Mouse (Mus musculus) hindbrain, embryonic 13.5 days (tissue): ENCODE results near the gene Cmc1. TPM values are rescaled to one million over a fixed set of nuclear protein-coding genes. Genes with fewer than 3 reads are reported as not detected.

Experiments used
- ATAC-seq: fragments of 200-750 bp; cut with Nextera tagmentation; 2 replicates; pipeline ENCODE4 v1.8.0; 2017; ENCODE audit warnings: moderate TSS enrichment; ENCODE audit not compliant: low FRiP score
- H3K27ac ChIP-seq: fragments of 300-500 bp; sonication (generic); 2 replicates; pipeline ENCODE4 v1.5.1; 2015; ENCODE audit warnings: inconsistent platforms, mild to moderate bottlenecking, moderate library complexity
- H3K27me3 ChIP-seq: fragments of 300-500 bp; sonication (generic); 2 replicates; pipeline ENCODE4 v1.6.1; 2015; ENCODE audit warnings: mild to moderate bottlenecking, inconsistent platforms
- H3K36me3 ChIP-seq: fragments of 300-500 bp; sonication (generic); 2 replicates; pipeline ENCODE4 v1.6.1; 2015; ENCODE audit warnings: mild to moderate bottlenecking, inconsistent platforms
- H3K4me1 ChIP-seq: fragments of 300-500 bp; sonication (generic); replicated peaks from 2 replicates; pipeline ENCODE4 v1.6.1; 2015; ENCODE audit warnings: inconsistent platforms
- H3K4me2 ChIP-seq: fragments of 300-500 bp; sonication (generic); 2 replicates; pipeline ENCODE4 v1.6.1; 2015; ENCODE audit warnings: inconsistent platforms, mild to moderate bottlenecking, moderate library complexity
- H3K4me3 ChIP-seq: fragments of 300-500 bp; sonication (generic); 2 replicates; pipeline ENCODE4 v1.5.1; 2015; ENCODE audit warnings: mild to moderate bottlenecking, inconsistent platforms
- H3K9ac ChIP-seq: fragments of 300-500 bp; sonication (generic); 2 replicates; pipeline ENCODE4 v1.6.1; 2015; ENCODE audit warnings: mild to moderate bottlenecking, inconsistent platforms
- H3K9me3 ChIP-seq: fragments of 300-500 bp; sonication (generic); 2 replicates; pipeline ENCODE4 v1.6.1; 2016; ENCODE audit warnings: inconsistent platforms
- WGBS: fragments of 180-500 bp; shearing (Covaris S2); methylation state at CpG from one replicate; pipeline ENCODE4 v1.1.7; 2015; 5-methylcytosine and 5-hydroxymethylcytosine counted together
- polyA plus RNA-seq: library from polyadenylated mRNA; unstranded; fragments of >200 nt; fragmentation: Nextera tagmentation; extraction: Ambion mirVana; gene quantifications from 2 replicates; pipeline ENCODE4 v1.2.1, GENCODE M21; 2015

Gene Cmc1
- polyA plus RNA-seq, 1 experiment from 2014 or later, result 39.5 TPM

DNA sequence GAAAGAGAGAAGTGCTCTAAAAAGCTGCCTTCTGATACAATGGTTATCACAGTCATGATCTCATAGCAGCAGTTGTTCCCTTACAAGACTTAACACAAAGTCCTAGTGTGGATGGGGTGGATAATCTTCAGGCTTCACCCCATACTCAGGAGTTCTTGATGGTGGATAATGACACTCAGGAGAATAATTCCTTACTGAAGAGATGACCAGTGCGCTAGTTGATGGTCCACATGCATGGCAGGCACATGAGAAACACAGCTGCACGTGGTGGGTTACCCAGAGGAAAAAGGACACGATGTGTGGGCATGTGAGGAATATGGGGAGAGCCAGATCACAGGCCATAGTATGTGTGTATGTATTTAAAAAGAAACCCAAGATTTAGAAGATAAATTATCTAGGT, 106.4 kb downstream of the Cmc1 start:
- Histone ChIP-seq H3K27me3 (no peaks in the 10 kb centered on the region), H3K9me3 (no peaks in the 10 kb centered on the region), H3K4me1 (peaks cover 33% of the 10 kb centered on the region), H3K4me2 (no peak overlapping the region), H3K36me3 (peaks cover 3% of the 10 kb centered on the region), H3K9ac (0 out of 2 replicates have a peak overlapping the region, but pooled peaks have one; percentile 5), H3K4me3 (no peak overlapping the region), H3K27ac (no peak overlapping the region)
- no peak for ATAC-seq
- 94% methylated on average over 3 of the region's 3 CpGs for WGBS

DNA sequence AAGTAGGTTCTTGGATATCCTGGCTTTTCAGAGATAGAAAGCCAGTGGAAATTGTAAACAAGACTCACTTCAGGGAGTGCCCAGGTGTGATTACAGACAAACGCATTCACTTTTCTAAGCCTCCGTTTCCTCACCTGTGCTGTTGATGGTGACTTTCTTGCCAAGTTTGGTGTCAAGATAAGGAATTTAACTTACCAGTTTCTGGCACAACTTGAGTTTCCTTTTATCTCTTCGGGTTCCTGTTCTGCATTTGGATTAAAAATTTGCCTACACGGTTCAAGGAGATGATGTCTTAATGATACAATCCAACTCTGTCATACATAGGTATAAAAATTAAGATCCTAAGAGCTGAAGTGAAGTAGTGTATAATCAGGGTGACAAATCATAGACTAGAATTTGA, 107.2 kb downstream of the Cmc1 start:
- peak overlapping the region; percentile 78 for H3K4me2 ChIP-seq
- WGBS, result 94% methylated on average over 4 of the region's 4 CpGs
- no peaks in the 10 kb centered on the region for H3K9me3 ChIP-seq
- no peak overlapping the region for H3K4me3 ChIP-seq
- no peaks in the 10 kb centered on the region for H3K36me3 ChIP-seq
- peaks cover 33% of the 10 kb centered on the region for H3K4me1 ChIP-seq
- no peak for ATAC-seq
- H3K27ac ChIP-seq, result no peak overlapping the region
- no peak overlapping the region for H3K9ac ChIP-seq
- H3K27me3 ChIP-seq, result no peaks in the 10 kb centered on the region

DNA sequence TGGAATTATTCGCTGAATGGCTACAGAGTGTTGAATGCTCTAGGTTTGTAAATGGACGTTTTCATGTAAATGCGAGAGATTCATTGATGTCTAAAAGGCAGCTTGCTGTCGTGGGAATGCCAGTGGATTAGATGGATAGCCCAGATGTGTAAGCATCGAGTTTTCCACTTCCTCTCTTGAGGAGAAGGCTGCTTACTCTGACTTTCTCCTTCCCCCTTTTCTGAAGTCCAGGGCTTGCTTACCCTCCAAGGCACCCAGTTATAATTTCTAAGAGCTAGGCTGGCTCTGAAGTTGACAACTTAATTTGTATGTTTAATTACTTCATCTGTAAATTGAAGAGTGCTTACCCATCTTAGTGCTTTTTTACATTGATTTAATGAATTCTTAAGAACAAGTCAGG, 108.3 kb downstream of the Cmc1 start:
- Histone ChIP-seq H3K27ac (no peak overlapping the region), H3K9me3 (no peaks in the 10 kb centered on the region), H3K4me3 (peak overlapping the region; percentile 78), H3K4me1 (peaks cover 33% of the 10 kb centered on the region), H3K9ac (peak overlapping the region; percentile 90), H3K36me3 (no peaks in the 10 kb centered on the region), H3K27me3 (no peaks in the 10 kb centered on the region), H3K4me2 (peak overlapping the region; percentile 78)
- WGBS, result 26% methylated on average over 5 of the region's 5 CpGs
- ATAC-seq, result no peak

DNA sequence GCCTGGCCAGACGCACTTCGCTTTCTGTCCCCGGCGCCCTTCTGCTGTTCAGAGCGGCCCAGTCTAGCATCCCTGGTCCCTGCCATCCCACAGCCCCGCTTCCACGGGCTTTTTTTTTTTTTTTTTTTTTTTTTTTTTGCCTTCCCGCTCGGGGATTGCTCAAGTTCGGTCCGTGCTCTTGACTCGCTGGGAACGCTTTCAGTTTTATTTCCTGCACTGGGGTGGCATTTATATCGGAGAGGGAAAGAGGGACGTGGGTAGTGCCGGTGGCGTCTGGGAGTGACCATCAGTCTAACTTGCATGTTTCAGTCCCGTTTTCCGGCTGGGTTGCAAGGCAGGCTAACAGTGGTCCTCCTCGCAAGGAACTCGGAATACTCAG, 109.0 kb downstream of the Cmc1 start:
- H3K9me3 ChIP-seq, result no peaks in the 10 kb centered on the region
- H3K27ac ChIP-seq, result peak overlapping the region; percentile 95
- peak overlapping the region; percentile 78 for H3K4me3 ChIP-seq
- H3K36me3 ChIP-seq, result no peaks in the 10 kb centered on the region
- under 1% methylated on average over 21 of the region's 21 CpGs for WGBS
- H3K9ac ChIP-seq, result peak overlapping the region; percentile 90
- H3K4me1 ChIP-seq, result peaks cover 33% of the 10 kb centered on the region
- no peaks in the 10 kb centered on the region for H3K27me3 ChIP-seq
- H3K4me2 ChIP-seq, result peak overlapping the region; percentile 78
- no peak for ATAC-seq

DNA sequence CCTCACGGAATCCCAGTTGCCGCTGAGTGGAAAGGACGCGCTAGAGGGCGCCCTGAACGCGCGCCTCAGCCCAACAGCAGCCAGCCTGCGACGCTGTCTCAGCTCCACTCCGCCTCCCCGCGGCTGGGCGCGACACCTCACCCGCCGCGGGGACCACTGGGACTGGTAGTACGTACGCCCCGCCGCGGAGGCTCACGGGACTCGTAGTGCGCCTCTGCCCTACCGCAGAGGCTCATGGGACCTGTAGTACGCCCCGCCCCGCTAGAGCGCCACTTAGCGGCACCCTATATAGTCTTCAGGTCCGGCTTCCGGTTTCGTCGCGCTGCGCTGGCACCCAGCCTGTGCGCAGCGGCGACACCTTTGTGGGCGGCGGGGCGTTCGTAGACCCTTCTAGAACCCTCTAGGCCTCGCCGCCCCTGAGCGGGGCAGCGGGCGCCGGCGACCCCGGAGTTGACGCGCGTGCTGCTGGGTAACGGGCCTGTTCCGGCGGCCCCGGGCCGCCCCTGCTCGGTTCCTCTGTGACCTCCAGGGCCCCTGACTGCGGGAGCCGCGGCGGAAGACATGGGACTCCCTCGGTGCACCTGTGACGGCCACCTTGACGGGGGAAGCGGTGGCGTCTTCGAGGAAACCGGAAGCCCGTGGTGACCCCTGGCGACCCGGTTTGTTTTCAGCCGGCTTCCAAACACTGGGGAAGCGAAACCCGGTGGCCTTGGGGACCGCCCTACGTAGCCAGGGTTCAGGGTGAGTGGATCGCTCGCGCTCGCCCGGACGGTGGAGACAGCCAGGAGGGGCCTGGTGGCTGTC, 109.6 kb downstream of the Cmc1 start, which contains the start of gene Azi2:
Gene Azi2 (plus strand): TSS at position 282 of the 804 bp plus-strand sequence.
- Histone ChIP-seq H3K27me3 (no peaks in the 10 kb centered on the region), H3K36me3 (no peaks in the 10 kb centered on the region), H3K9me3 (no peaks in the 10 kb centered on the region), H3K9ac (peak within 1 kb of the TSS; percentile 90), H3K4me1 (peaks cover 33% of the 10 kb centered on the region), H3K4me3 (peak within 1 kb of the TSS; percentile 78), H3K4me2 (peak within 1 kb of the TSS; percentile 78), H3K27ac (peak within 1 kb of the TSS; percentile 95)
- under 1% methylated on average over 87 of the region's 87 CpGs for WGBS
- ATAC-seq, result peak; percentile 98

DNA sequence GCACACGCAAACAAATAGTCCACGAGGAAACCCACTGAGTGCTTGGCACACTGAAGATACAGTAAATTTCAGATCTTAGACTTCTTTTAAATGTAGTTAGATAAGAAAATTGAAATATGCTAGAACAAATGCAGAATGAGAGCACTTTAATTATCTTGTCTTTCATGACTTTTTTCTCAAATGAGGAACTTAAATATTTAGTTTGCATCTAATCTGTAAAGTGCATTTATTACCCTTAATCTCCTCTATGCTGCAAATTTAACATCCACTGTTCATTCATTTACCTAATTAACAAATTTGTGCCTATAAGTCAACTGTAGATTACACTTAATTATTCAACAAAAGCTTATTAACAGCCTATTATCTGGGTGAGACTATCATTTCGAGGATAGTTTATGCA, 115.0 kb downstream of the Cmc1 start:
- H3K27me3 ChIP-seq, result no peaks in the 10 kb centered on the region
- WGBS, result 91% methylated on average over 3 of the region's 3 CpGs
- no peaks in the 10 kb centered on the region for H3K9me3 ChIP-seq
- no peak for ATAC-seq
- no peaks in the 10 kb centered on the region for H3K4me1 ChIP-seq
- no peak overlapping the region for H3K4me2 ChIP-seq
- no peaks in the 10 kb centered on the region for H3K36me3 ChIP-seq
- no peak overlapping the region for H3K4me3 ChIP-seq
- H3K9ac ChIP-seq, result no peak overlapping the region
- H3K27ac ChIP-seq, result no peak overlapping the region

DNA sequence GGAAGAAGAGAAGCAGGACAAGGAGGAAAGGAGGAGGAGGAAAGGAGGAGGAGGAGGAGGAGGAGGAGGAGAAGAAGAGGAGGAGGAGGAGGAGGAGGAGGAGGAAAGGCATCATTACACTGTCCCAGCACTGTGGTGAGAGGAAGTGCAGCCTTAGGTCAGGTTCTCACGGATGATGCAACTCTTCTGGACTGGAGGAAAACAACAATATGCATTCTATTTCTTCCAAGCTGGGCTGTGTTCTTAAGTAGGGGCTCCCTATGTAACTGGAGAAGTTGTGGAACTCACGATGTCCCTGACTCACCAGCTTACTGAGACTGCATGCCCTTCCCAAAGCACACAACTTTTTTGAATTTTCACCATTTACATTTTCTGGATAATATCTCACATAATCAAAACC, 118.3 kb downstream of the Cmc1 start:
- Histone ChIP-seq H3K4me1 (no peaks in the 10 kb centered on the region), H3K27me3 (no peaks in the 10 kb centered on the region), H3K9ac (no peak overlapping the region), H3K36me3 (no peaks in the 10 kb centered on the region), H3K9me3 (no peaks in the 10 kb centered on the region), H3K27ac (no peak overlapping the region), H3K4me2 (no peak overlapping the region), H3K4me3 (no peak overlapping the region)
- ATAC-seq, result no peak
- WGBS, result 54% methylated on average over 2 of the region's 2 CpGs

DNA sequence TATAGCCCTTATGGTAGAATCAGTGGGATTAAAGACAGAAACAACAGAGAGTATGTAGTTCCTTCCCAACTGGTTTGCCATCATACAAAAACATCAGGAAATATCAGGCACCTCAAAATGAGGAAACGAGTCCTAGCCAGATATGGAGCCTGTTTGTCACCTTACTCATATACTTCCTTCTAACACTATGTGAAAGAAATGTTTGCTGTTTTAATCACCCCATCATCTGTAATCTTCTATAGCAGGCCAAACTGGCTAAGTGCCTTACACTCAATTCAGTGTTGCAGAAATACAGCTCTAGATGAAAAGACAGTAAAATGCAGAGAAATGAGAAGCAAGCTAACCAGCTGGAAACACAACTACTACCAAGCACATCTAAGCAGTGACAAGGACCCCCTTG, 119.7 kb downstream of the Cmc1 start:
- no peak overlapping the region for H3K4me3 ChIP-seq
- H3K4me2 ChIP-seq, result no peak overlapping the region
- no peak for ATAC-seq
- no peak overlapping the region for H3K27ac ChIP-seq
- H3K27me3 ChIP-seq, result no peaks in the 10 kb centered on the region
- H3K9ac ChIP-seq, result no peak overlapping the region
- H3K9me3 ChIP-seq, result no peaks in the 10 kb centered on the region
- H3K4me1 ChIP-seq, result no peaks in the 10 kb centered on the region
- WGBS, result 94% methylated on average over 1 of the region's 1 CpGs
- H3K36me3 ChIP-seq, result no peaks in the 10 kb centered on the region

DNA sequence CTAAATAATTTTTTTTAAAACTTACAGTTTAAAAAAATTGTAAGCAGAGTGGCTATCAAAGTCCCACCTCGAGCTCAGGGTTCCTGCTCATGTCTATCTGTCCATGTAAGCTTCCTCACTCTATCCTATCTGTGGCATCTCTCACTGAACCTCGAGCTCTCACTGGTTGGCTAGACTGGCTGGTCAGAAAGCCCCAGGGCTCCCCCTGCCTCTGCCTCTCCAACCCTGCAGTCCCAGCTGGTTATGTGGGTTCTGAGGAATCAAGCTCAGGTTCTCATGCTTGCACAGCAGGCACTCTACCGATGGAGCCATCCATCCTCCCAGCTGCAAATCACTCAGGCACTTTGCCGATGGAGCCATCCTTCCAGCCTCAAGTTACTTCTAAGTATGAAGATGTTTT, 120.5 kb downstream of the Cmc1 start:
- H3K4me2 ChIP-seq, result no peak overlapping the region
- H3K27ac ChIP-seq, result no peak overlapping the region
- no peaks in the 10 kb centered on the region for H3K9me3 ChIP-seq
- no peaks in the 10 kb centered on the region for H3K27me3 ChIP-seq
- H3K4me3 ChIP-seq, result no peak overlapping the region
- H3K36me3 ChIP-seq, result no peaks in the 10 kb centered on the region
- 52% methylated on average over 4 of the region's 4 CpGs for WGBS
- H3K4me1 ChIP-seq, result no peaks in the 10 kb centered on the region
- H3K9ac ChIP-seq, result no peak overlapping the region
- no peak for ATAC-seq

DNA sequence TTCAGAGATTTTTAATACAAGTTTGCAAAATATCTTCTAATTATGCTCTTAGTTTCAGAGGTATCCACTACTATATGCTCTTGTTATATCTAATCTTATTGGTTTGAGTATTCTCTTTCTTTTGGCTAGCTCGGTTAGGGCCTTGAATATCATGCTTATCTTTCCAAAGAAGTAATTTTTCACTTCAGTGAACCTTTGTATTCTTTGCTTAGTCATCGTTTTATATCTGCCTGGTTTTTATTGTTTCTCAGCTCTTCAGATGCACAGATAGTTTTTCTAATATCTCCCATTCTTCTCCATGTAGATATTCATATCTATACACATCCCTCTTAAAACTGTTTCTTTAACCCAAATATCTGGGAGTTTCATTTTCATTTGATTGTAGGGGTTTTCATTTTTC, 125.0 kb downstream of the Cmc1 start:
- no peak overlapping the region for H3K9ac ChIP-seq
- WGBS, result 69% methylated on average over 2 of the region's 2 CpGs
- H3K4me2 ChIP-seq, result no peak overlapping the region
- H3K27me3 ChIP-seq, result no peaks in the 10 kb centered on the region
- no peak overlapping the region for H3K27ac ChIP-seq
- H3K4me1 ChIP-seq, result no peaks in the 10 kb centered on the region
- no peak overlapping the region for H3K4me3 ChIP-seq
- no peaks in the 10 kb centered on the region for H3K36me3 ChIP-seq
- ATAC-seq, result no peak
- no peaks in the 10 kb centered on the region for H3K9me3 ChIP-seq

Other genes starting within 250 kb of the Cmc1 start
- 79.1 and 80.4 TPM in 2 replicates for gene Azi2, start 109.7 kb downstream of the Cmc1 start, polyA plus RNA-seq